Mouse (Mus musculus): ENCODE data around the gene Tex29.

The Tex29 gene

DNA sequence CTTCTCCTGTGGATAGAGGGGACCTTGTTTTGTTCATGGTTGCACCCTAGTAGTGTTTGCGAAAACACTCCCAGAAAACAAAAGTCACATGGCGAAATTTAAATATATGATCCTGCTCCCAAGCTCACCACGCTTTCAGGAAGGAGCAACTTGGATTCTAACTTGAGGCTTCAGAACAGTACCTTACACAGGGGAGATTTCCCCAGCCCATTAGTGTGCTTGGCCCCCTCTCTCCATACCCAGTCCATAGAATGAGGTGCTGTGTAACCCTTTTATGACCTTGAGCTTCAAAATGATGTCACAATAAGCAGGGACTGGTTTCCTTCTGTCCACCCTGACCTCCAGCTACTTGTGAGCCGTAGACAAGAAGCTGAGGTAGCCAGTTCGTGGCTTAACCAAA, at the start of gene Tex29:
TSS of gene Tex29 (plus strand) at position 301 of the 400 bp plus-strand sequence.
- ChIA-PET POLR2A (no interaction called here), CTCF (no interaction called here)

DNA sequence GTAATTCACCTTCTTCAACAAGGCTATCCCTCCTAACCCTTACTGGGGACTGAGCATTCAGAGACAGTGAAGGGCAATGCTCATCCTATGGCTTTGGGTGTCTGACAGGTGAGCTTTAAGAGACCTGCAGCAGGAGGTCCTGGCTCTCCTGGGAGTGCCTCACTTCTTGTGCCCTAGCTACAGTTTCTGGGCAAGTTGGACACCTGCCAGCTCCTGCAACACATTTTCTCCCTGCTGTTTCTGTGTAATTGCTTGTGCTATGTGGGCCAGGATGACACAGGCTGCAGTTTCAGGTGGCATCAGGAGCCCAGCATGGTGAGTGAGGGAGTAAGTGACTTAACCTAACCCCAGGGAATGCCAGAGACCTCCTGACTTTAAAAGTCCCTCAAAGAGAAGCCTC, 45.3 kb upstream of the Tex29 start:
- CTCF ChIA-PET, result interaction anchor here in 1 of 4 experiments (0.5 to 0.7 kb wide), 2 partner anchors 242 kb away, joined by 3 read pairs; no protein-coding TSS in a partner anchor
- POLR2A ChIA-PET, result interaction anchor here in 2 of 4 experiments (1.0 to 1.3 kb wide), 3 partner anchors 13 to 26 kb away, joined by 3 to 6 read pairs (median 3); no protein-coding TSS in a partner anchor

DNA sequence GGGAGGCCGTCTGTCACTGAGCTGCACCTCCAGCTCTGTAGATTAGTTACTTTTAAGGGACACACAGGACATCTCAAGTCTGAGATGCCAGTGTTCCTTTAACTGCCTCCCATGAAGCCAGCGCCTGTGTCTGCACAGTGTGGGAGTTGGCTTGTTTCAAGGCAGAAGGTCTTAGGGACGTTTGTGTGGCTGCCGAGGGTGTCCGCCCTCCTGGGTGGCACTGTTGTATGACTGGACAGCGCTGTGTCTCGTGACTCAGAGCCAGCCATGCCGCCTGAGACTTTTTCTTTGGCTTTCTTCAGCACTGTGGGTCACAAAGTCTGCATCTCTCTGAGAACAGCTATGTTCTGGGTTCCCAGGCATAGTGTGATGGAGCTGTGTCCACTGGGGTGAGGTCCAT, 43.1 kb upstream of the Tex29 start:
- POLR2A ChIA-PET, result interaction anchor here in 2 of 4 experiments (1.1 to 1.3 kb wide), 3 partner anchors 20 to 31 kb away, joined by 3 to 4 read pairs (median 3); no protein-coding TSS in a partner anchor
- CTCF ChIA-PET, result interaction anchor here in 1 of 4 experiments (1.7 kb wide), 2 partner anchors 8 to 12 kb away, joined by 3 to 7 read pairs; no protein-coding TSS in a partner anchor

DNA sequence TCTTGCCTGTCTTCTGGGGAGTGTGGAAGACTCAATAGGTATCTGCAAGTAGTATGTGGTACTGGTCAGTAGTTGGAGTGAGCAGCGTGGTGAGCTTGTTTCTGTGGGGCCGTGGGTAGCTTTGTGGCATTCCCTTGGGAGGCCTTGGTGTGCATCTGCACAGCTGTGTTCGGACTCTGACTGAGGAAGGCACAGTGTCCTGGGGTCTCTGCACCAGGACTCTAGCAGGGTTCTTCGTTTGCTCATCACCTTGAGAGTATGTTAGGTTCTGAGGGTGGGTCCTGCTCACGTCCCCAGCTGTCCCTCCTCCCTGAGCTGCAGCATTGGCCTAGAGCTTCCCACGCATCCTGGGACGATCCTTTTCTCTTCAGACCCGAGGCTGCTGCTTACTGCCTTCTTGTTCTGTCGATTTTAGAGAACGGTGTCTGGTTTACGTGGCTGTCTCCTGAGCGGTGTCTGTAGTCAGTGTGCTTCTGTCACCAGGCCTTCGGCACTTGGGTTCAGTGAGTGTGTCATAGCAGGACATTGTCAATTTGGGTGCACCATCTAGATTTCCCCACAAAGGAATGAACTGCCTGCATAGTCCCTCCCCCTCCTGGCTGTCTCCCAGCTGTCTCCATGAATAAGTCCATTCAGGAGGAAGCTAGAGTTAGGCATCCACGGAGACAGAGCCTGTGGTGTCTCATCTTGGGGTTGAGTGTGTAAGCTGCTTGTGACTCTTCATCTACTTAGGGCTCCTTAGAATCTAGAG, 42.4 kb upstream of the Tex29 start:
- ChIA-PET POLR2A (interaction anchor here in 2 of 4 experiments (0.6 to 1.1 kb wide), 3 partner anchors 10 to 29 kb away, joined by 3 to 4 read pairs (median 3); no protein-coding TSS in a partner anchor), CTCF (interaction anchor here in 1 of 4 experiments (1.7 kb wide), 2 partner anchors 9 to 11 kb away, joined by 3 to 7 read pairs; no protein-coding TSS in a partner anchor)

DNA sequence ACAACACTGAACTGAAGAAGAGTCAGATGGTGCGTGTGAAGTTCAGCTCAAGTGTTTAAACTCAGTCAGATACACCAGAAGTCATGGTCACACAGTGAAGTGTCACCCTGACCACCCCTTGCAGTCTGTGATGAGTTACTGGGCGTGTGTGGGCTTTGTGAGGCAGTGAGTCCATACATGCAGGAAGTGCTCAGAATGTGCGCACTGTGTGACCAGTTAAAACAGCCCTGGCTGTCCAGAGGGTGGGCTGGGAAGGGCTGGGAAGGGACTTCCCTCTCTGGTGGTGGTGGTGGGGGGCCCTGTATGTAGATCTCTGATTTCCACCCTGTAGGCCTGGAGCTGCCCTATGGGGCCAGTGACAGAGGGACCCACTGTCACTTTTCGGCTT, 41.8 kb upstream of the Tex29 start:
- POLR2A ChIA-PET, result interaction anchor here in 1 of 4 experiments (1.1 kb wide), 2 partner anchors 21 to 28 kb away, joined by 3 to 4 read pairs; no protein-coding TSS in a partner anchor
- CTCF ChIA-PET, result interaction anchor here in 1 of 4 experiments (1.7 kb wide), 1 partner anchor 10 kb away, joined by 3 read pairs; no protein-coding TSS in a partner anchor

DNA sequence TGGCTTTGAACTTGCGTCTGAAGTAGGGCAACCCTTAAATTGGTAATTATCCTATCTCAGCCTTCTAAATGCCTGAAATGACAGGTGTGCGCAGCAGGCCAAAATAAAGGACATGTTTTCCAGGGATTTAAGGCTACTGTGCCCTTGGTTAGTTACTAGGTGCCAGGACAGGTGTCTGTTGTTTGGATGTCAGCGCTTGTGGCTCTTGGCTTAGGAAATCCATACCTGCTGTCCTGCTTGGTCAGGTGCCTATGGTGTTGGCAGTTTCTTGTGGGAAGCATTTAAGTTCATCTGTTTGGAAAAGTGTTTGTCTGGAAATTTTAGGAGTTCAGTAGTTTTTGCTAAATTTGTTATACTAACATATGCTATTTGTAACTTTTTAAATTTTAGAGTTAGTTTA, 41.2 kb upstream of the Tex29 start:
- ChIA-PET CTCF (interaction anchor here in 1 of 4 experiments (0.5 kb wide), 1 partner anchor 13 kb away, joined by 4 read pairs; no protein-coding TSS in a partner anchor), POLR2A (no interaction called here)

DNA sequence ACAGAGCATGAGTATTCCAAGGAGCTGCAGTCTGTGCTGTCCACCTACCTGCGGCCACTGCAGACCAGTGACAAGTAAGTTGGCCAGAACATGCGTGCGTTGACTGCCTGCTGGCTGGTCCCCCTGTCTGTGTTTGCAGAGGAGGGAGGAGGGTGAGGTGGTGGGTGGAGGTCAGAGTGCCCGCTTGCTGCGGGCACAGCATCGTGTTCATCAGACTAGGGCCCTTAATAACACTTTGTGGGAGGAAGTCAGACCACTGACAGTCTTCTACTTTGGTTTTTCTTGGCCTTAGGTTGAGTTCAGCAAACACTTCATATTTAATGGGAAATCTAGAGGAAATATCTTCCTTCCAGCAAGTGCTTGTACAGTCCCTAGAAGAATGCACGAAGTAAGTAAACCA, 39.8 kb upstream of the Tex29 start:
- ChIA-PET CTCF (interaction anchor here in 1 of 4 experiments (1.8 kb wide), 1 partner anchor 143 kb away, joined by 4 read pairs; no protein-coding TSS in a partner anchor), POLR2A (interaction anchor here in 1 of 4 experiments (0.6 kb wide), 1 partner anchor 18 kb away, joined by 3 read pairs; no protein-coding TSS in a partner anchor)

DNA sequence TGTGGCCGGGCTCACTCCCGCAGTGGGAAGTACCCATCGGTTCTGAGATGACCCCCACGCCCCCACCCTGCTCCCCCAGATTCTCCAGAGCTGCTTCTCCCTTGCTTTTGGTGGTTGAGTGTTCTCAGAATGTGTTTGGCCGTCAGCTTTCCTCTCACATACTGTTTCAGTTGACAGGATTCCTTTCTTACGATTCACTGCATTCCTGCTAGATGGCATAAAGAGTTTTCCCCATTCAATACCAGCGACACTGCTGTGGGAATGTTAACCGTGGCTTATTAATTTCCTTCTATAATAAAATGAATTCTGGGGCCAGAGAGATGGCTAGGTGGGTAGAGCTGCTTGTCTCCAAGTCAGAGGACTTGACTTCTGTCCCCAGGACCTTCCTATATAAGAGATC, 38.7 kb upstream of the Tex29 start:
- CTCF ChIA-PET, result interaction anchor here (0.6 to 1.8 kb wide), 6 partner anchors 10 to 568 kb away, joined by 3 to 4 read pairs (median 4); no protein-coding TSS in a partner anchor
- POLR2A ChIA-PET, result interaction anchor here (0.6 to 1.2 kb wide), 4 partner anchors 8 to 246 kb away, joined by 3 to 5 read pairs (median 4); partner anchors contain the start of gene Ing1 (in 1 of the 4)

DNA sequence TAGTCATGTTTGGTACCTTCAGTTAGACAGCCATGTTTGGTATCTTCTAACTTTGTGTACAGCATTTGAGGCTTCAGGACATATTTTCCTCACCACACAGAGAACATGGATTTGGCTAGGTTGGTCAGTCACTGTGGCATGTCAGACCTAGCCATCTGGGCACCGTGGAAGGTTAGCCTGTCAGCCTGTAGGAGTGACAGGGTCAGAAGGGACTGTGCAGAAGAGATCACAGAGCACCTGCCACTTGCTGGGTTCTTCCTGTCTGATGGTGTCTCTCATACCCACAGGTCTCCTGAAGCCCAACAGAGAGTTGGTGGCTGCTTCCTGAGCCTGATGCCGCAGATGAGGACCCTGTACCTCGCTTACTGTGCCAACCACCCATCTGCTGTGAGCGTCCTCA, 35.4 kb upstream of the Tex29 start:
- CTCF ChIA-PET, result interaction anchor here in 1 of 4 experiments (0.7 kb wide), 1 partner anchor 488 kb away, joined by 3 read pairs; no protein-coding TSS in a partner anchor
- POLR2A ChIA-PET, result interaction anchor here in 1 of 4 experiments (0.7 to 1.0 kb wide), 3 partner anchors 16 to 547 kb away, joined by 4 read pairs; partner anchors contain the start of gene Ing1

DNA sequence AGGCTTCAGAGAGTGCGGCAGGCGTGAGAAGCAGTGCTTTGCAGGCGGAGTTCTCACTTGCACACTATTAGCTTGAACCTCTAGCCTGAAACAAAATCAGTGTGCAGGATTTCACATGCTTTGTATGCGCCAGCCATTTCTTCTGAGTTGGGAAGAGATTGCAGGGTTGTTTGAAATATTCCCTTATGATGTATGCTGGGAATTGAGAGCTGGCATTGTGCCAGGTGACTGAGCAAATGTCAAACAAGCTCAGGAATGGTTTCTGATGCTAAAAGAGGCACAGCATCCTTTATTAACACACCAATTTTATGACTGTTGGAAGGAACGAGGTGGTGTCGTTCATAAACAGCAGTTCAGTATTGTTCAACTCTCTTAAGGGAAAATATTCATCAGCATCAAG, 34.0 kb upstream of the Tex29 start:
- CTCF ChIA-PET, result interaction anchor here in 1 of 4 experiments (1.5 kb wide), 1 partner anchor 137 kb away, joined by 4 read pairs; no protein-coding TSS in a partner anchor
- POLR2A ChIA-PET, result interaction anchor here in 1 of 4 experiments (1.1 kb wide), 1 partner anchor 17 kb away, joined by 3 read pairs; no protein-coding TSS in a partner anchor

DNA sequence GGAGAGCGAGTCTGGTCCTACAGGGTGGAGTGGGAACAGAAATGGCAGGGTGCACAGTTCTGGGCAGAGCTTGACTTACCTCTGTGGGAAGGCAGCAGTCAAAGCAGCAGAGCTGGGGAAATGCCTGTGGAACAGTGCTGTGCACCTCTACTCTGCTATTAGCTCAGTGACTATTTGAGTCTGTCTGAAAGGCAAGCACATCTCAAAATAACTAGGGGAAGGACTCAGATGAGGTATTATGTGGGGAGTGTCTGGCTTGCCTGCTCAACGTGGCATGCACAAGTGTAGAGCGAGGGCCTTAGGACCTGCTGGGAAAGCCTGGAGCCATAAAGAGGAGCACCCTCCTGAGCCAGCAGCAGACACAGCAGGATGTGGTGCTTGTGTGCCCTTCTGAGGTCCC, 32.9 kb upstream of the Tex29 start:
- CTCF ChIA-PET, result interaction anchor here in 2 of 4 experiments (0.8 to 1.5 kb wide), 2 partner anchors 15 to 136 kb away, joined by 3 to 4 read pairs; no protein-coding TSS in a partner anchor
- POLR2A ChIA-PET, result interaction anchor here in 2 of 4 experiments (1.0 to 1.2 kb wide), 3 partner anchors 12 to 47 kb away, joined by 3 to 6 read pairs (median 3); no protein-coding TSS in a partner anchor

DNA sequence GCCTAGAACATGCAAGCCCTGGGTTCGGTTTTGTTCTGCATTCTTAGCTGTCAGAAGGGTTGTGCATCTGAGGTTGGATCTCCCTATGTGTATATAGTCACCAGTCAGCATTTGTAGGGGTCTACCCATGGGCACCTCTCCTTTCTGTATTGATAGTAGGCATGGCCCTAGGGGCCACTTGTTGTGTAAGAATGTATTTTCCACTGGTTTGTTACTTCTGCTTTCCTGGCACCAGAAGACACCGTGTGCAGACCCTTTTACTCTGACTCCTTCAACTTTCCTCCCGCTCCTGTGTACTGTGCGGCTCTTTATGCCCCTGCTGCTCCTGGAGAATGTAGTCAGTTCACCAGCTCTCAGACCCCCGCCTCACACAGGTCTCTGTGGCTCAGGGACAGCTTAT, 32.2 kb upstream of the Tex29 start:
- ChIA-PET CTCF (interaction anchor here in 2 of 4 experiments (1.3 to 1.4 kb wide), 2 partner anchors 10 to 135 kb away, joined by 3 to 4 read pairs; no protein-coding TSS in a partner anchor), POLR2A (interaction anchor here in 1 of 4 experiments (1.0 kb wide), 1 partner anchor 13 kb away, joined by 6 read pairs; no protein-coding TSS in a partner anchor)

DNA sequence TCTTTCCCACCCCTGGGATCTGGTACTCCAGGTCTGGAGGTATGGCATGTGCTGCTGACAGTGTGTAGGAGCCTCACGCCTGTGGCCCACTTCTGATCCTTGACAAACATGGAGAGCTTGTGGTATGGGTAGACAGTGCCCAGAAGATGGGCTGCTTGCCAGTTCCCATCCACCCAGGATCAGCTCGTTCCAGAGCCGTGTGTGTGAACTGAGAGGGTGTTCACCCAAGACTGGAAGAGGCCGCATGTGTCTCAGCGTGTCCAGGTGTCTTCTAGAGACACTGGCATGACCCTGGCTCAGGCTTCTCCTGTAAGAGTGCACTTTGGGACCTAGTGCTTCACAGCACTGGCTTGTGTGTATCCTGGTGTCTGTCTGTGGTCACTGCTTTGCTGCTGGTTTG, 29.8 kb upstream of the Tex29 start:
- POLR2A ChIA-PET, result no interaction called here

DNA sequence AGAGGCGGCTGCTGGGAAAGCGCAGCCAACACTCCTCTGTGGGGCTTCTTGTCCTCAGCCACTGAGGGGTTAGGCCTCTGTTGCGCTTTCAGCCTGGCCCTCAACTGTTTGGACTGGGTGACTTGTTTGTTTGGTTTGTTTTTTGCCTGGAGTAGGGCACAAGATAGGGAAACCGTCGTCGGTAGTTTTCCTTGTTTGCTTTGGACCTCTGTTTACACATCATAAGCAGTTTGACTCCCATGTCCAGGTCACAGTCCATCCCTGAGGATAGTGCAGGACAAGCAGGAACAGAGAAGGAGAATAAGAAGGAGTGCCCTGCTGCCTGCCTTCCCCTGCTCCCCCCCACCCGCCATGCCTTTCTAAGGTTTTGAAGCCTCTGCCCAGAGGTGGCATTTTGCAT, 26.5 kb upstream of the Tex29 start:
- ChIA-PET POLR2A (interaction anchor here in 1 of 4 experiments (0.6 kb wide), 1 partner anchor 185 kb away, joined by 4 read pairs; no protein-coding TSS in a partner anchor), CTCF (no interaction called here)

More for the DNA sequence above, 29.8 kb upstream of the Tex29 start:
- CTCF ChIA-PET, result interaction anchor here in 3 of 4 experiments (0.6 to 1.8 kb wide), 3 partner anchors 114 to 390 kb away, joined by 3 to 7 read pairs (median 4); no protein-coding TSS in a partner anchor

DNA sequence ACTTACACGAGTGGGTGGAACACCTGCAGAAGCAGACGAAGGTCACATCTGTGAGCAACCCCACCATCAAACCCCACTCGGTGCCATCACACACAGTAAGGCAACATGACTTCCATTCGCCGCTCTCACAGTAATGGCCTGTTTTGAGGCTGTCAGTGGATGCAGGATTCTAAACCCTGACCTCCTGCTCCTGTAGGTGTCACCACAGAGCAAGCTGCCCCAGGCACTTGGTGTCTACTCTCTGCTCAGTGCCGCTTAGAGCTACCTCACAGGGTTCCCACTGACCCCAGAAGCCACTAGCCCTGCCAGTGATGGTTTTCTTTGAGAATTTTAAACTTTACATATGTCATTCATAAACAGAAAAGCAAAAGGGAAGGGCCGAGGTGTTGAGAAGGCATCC, 25.1 kb upstream of the Tex29 start:
- ChIA-PET POLR2A (interaction anchor here in 2 of 4 experiments (0.5 to 0.8 kb wide), 4 partner anchors 17 to 176 kb away, joined by 3 to 4 read pairs (median 3); no protein-coding TSS in a partner anchor), CTCF (interaction anchor here (0.6 to 2.3 kb wide), 11 partner anchors 8 to 468 kb away, joined by 3 to 20 read pairs (median 4); no protein-coding TSS in a partner anchor)

DNA sequence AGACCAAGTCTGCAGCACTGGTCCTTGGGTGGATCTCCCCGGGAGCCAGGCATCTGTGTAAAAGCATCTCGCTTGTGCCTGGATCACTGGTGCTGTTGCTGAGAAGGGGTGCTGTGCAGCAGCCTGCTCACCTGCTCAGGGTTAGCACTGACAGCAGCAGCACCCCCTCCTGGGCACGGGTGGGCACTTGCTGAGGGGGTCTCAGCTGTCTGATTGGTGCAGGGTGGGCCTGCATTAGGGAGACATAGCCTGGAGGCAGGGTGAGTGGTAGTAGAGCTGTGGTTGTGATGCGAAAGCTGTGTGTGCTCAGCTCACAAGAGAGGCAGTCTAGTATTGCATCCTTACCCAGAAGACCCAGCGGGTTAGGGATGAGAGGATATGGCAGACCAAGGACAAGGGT, 20.1 kb upstream of the Tex29 start:
- CTCF ChIA-PET, result interaction anchor here in 2 of 4 experiments (0.6 to 1.8 kb wide), 2 partner anchors 123 to 648 kb away, joined by 3 to 5 read pairs; no protein-coding TSS in a partner anchor
- POLR2A ChIA-PET, result no interaction called here

DNA sequence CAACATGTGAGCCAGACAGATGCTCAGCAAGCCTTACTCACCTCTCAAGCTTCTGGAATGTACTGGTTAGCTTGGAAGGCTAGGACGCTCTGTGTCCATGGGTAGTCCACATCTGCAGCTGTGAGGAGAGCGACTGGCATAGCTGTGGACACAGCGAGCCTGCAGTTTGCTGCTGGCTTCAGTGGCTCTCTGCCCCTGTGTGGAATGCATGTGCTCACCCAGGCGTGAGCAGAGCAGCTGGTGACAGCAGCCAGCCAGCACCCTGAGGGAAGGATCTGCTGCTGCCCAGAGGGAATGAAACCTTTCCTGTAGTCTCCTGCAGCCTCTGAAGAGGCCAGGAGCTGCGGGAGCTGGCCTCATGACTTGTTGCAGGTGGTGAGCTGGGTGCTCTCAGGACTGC, 19.7 kb upstream of the Tex29 start:
- CTCF ChIA-PET, result interaction anchor here in 3 of 4 experiments (0.6 to 1.8 kb wide), 4 partner anchors 104 to 647 kb away, joined by 3 to 5 read pairs (median 4); no protein-coding TSS in a partner anchor
- POLR2A ChIA-PET, result interaction anchor here in 1 of 4 experiments (1.2 to 1.6 kb wide), 2 partner anchors 15 to 26 kb away, joined by 3 to 4 read pairs; no protein-coding TSS in a partner anchor

DNA sequence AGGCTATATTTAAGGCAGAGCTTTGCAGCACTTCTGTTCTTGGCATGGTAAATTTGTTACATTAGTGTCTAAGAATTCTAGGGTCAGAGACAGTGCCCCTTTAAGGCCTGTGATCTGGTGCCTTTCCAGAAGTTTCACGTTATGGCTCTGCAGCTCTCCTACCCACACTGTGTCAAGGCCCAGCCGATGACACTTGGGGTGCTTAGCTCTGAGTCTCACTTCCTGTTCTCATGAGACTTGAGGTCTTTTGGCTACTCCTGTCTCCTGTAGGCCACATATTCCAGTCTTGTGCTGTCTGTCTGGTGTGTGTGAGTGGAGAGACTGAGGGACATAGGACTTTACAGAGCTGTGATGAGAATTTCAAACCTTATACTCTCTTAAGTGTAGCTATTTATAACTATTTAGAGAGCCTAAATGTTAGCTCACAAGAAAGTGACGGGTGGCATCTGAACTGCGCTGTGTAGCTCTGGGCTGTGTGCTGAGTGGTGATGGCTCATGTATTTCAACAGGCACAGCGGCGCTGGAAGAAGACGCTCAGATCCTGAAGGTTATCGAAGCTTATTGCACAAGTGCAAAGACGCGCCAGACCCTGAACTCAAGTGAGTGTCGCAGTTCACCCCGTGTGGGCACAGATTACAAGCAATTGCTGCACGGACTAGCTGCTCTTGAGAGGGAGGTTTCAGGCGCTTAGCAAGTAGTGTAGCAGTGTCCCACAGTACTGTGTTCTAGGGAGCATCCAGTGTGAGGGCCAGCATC, 18.6 kb upstream of the Tex29 start:
- ChIA-PET CTCF (interaction anchor here in 3 of 4 experiments (0.7 to 1.8 kb wide), 5 partner anchors 14 to 122 kb away, joined by 3 to 6 read pairs (median 4); no protein-coding TSS in a partner anchor), POLR2A (interaction anchor here in 1 of 4 experiments (0.5 to 1.6 kb wide), 3 partner anchors 16 to 309 kb away, joined by 3 to 4 read pairs (median 3); no protein-coding TSS in a partner anchor)

Measured in embryonic stem cell, embryonic (primary cell).